In genomic region chr7:95027915-95028810, GRCm38 (mm10) we compare ENCODE assay signal across 26 mouse cellular contexts.
DNase-seq lines count a peak whose midpoint lies in the region; ATAC-seq and TF ChIP-seq lines count a peak whose summit lies in the region.
"Had no signal": no experiment of that assay in that cellular context is flagged by ENCODE, and none has a peak within 500 bp of the region (broad histone marks: within the 10 kb centered on the region; RNA-seq: fewer than 3 reads in every experiment).

No protein-coding gene starts in this region.

- peak; percentile 4 for DNase-seq in lung, postnatal 0 days (ENCODE audit: low spot score)
- DNase-seq in lung, adult 2 months, result no peak
- peak; percentile 83 for DNase-seq in midbrain, embryonic 11.5 days (ENCODE audit: low spot score, missing footprints)
- DNase-seq in cerebellum, postnatal 36 days, result no peak
- no peak for DNase-seq in cerebellum, adult 2 months
- DNase-seq: adrenal gland, adult 2 months; adrenal gland, postnatal 14 days; cerebellum, adult 11-12 months; cerebellum, adult 9-10 months; cerebellum, postnatal 14 days; forebrain, postnatal 0 days; gastrocnemius, adult 2 months; gastrocnemius, postnatal 14 days; heart, postnatal 10 days; heart, postnatal 36 days had no signal

- H3K4me3 ChIP-seq in lung, postnatal 0 days (ENCODE audit: low read depth, low read length), result no peak overlapping the region
- H3K4me3 ChIP-seq in lung, adult 2 months (replicated peaks; ENCODE audit: extremely low read depth, low read depth, low read length), result no peak overlapping the region
- no peak overlapping the region for H3K4me3 ChIP-seq in midbrain, embryonic 11.5 days (ENCODE audit: low read depth, low read length)
- no peak overlapping the region for H3K4me3 ChIP-seq in midbrain, embryonic 13.5 days (replicated peaks)
- no peak overlapping the region for H3K4me3 ChIP-seq in midbrain, embryonic 16.5 days (ENCODE audit: low read depth, low read length)
- no peak overlapping the region for H3K4me3 ChIP-seq in cerebellum, adult 2 months (replicated peaks; ENCODE audit: insufficient read depth, low read depth, low read length)
- H3K4me3 ChIP-seq: embryonic facial prominence, embryonic 12.5 days; embryonic facial prominence, embryonic 15.5 days; gastrocnemius, adult 2 months; heart, embryonic 12.5 days; heart, embryonic 15.5 days; hindbrain, embryonic 10.5 days had no signal

- H3K4me2 ChIP-seq in lung, postnatal 0 days (replicated peaks; ENCODE audit: low read depth, low read length), result no peak overlapping the region
- no peak overlapping the region for H3K4me2 ChIP-seq in midbrain, embryonic 11.5 days
- H3K4me2 ChIP-seq in midbrain, embryonic 13.5 days (replicated peaks), result no peak overlapping the region
- H3K4me2 ChIP-seq in midbrain, embryonic 16.5 days (ENCODE audit: low read length), result no peak overlapping the region
- H3K4me2 ChIP-seq: embryonic facial prominence, embryonic 12.5 days; embryonic facial prominence, embryonic 15.5 days; heart, embryonic 12.5 days; heart, embryonic 15.5 days had no signal

- no peaks in the 10 kb centered on the region for H3K9me3 ChIP-seq in lung, postnatal 0 days (ENCODE audit: low read length)
- no peaks in the 10 kb centered on the region for H3K9me3 ChIP-seq in midbrain, embryonic 11.5 days (ENCODE audit: control insufficient read depth, low read length)
- no peaks in the 10 kb centered on the region for H3K9me3 ChIP-seq in midbrain, embryonic 13.5 days
- H3K9me3 ChIP-seq in midbrain, embryonic 16.5 days (replicated peaks; ENCODE audit: control insufficient read depth, low read length, poor library complexity, severe bottlenecking), result no peaks in the 10 kb centered on the region
- H3K9me3 ChIP-seq: embryonic facial prominence, embryonic 12.5 days; embryonic facial prominence, embryonic 15.5 days; heart, embryonic 12.5 days; heart, embryonic 15.5 days; hindbrain, embryonic 10.5 days had no signal

- ATAC-seq in lung, postnatal 0 days, result no peak
- ATAC-seq in midbrain, embryonic 11.5 days (ENCODE audit: low FRiP score), result peak; percentile 89
- peak; percentile 92 for ATAC-seq in midbrain, embryonic 13.5 days
- ATAC-seq in midbrain, embryonic 16.5 days, result peak; percentile 73
- ATAC-seq: CD4-positive, CD25-positive, alpha-beta regulatory T cell, adult 4 months; forebrain, embryonic 14.5 days; forebrain, postnatal 0 days; hindbrain, embryonic 16.5 days; inflammation-experienced regulatory T-cells, adult 6 months had no signal

- H3K36me3 ChIP-seq in lung, postnatal 0 days (ENCODE audit: insufficient read depth, low read length), result no peaks in the 10 kb centered on the region
- H3K36me3 ChIP-seq in midbrain, embryonic 11.5 days (ENCODE audit: control insufficient read depth, insufficient read depth, low read length), result no peaks in the 10 kb centered on the region
- H3K36me3 ChIP-seq in midbrain, embryonic 13.5 days, result no peaks in the 10 kb centered on the region
- H3K36me3 ChIP-seq in midbrain, embryonic 16.5 days (ENCODE audit: control insufficient read depth, insufficient read depth, low read length), result no peaks in the 10 kb centered on the region
- H3K36me3 ChIP-seq: embryonic facial prominence, embryonic 12.5 days; embryonic facial prominence, embryonic 15.5 days; heart, embryonic 12.5 days; heart, embryonic 15.5 days; hindbrain, embryonic 10.5 days had no signal

- no peak for TF ChIP-seq EP300 in lung, postnatal 0 days (IDR thresholded peaks at IDR 0.05)

- H3K9ac ChIP-seq in lung, postnatal 0 days (replicated peaks; ENCODE audit: low read depth), result no peak overlapping the region
- H3K9ac ChIP-seq in midbrain, embryonic 11.5 days (ENCODE audit: low read length), result no peak overlapping the region
- H3K9ac ChIP-seq in midbrain, embryonic 13.5 days (replicated peaks), result no peak overlapping the region
- H3K9ac ChIP-seq in midbrain, embryonic 16.5 days (ENCODE audit: low read depth, low read length), result no peak overlapping the region
- H3K9ac ChIP-seq: embryonic facial prominence, embryonic 12.5 days; embryonic facial prominence, embryonic 15.5 days; forebrain, postnatal 0 days; heart, embryonic 12.5 days; heart, embryonic 15.5 days had no signal

- no peaks in the 10 kb centered on the region for H3K4me1 ChIP-seq in lung, postnatal 0 days (ENCODE audit: insufficient read depth, low read depth, low read length)
- no peaks in the 10 kb centered on the region for H3K4me1 ChIP-seq in lung, adult 2 months (ENCODE audit: control insufficient read depth, insufficient read depth, low read length)
- H3K4me1 ChIP-seq in midbrain, embryonic 11.5 days (ENCODE audit: control insufficient read depth, insufficient read depth, low read length), result peaks cover 3% of the 10 kb centered on the region; the same call in 1 of the 2 replicates
- peaks cover 11% of the 10 kb centered on the region; the same call in 1 of the 2 replicates for H3K4me1 ChIP-seq in midbrain, embryonic 13.5 days (replicated peaks)
- no peaks in the 10 kb centered on the region for H3K4me1 ChIP-seq in midbrain, embryonic 16.5 days (ENCODE audit: control insufficient read depth, insufficient read depth, low read length)
- no peaks in the 10 kb centered on the region for H3K4me1 ChIP-seq in cerebellum, adult 2 months (ENCODE audit: control insufficient read depth, insufficient read depth, low read length)
- H3K4me1 ChIP-seq: embryonic facial prominence, embryonic 12.5 days; embryonic facial prominence, embryonic 15.5 days; heart, embryonic 12.5 days; heart, embryonic 15.5 days; hindbrain, embryonic 10.5 days had no signal

- no peak for TF ChIP-seq POLR2A in lung, adult 2 months (IDR thresholded peaks at IDR 0.05; ENCODE audit: borderline replicate concordance, extremely low read depth, low read depth, low read length)
- TF ChIP-seq POLR2A in cerebellum, adult 2 months (IDR thresholded peaks at IDR 0.05; ENCODE audit: borderline replicate concordance, insufficient read depth, low read length), result no peak

- no peak for TF ChIP-seq CTCF in lung, postnatal 0 days (IDR thresholded peaks at IDR 0.05)
- no peak for TF ChIP-seq CTCF in lung, adult 2 months (IDR thresholded peaks at IDR 0.05; ENCODE audit: insufficient read depth, low read length)
- no peak for TF ChIP-seq CTCF in cerebellum, adult 2 months (IDR thresholded peaks at IDR 0.05; ENCODE audit: borderline replicate concordance, insufficient read depth, low read depth, low read length)

- H3K27me3 ChIP-seq in lung, postnatal 0 days (replicated peaks; ENCODE audit: insufficient read depth, low read length), result no peaks in the 10 kb centered on the region
- no peaks in the 10 kb centered on the region for H3K27me3 ChIP-seq in midbrain, embryonic 11.5 days (ENCODE audit: control insufficient read depth, insufficient read depth, low read length)
- no peaks in the 10 kb centered on the region for H3K27me3 ChIP-seq in midbrain, embryonic 13.5 days
- H3K27me3 ChIP-seq in midbrain, embryonic 16.5 days (ENCODE audit: control insufficient read depth, insufficient read depth, low read depth, low read length), result no peaks in the 10 kb centered on the region; the same call in 1 of the 2 replicates
- no peaks in the 10 kb centered on the region for H3K27me3 ChIP-seq in cerebellum, adult 2 months (ENCODE audit: control insufficient read depth, insufficient read depth, low read length)
- H3K27me3 ChIP-seq: embryonic facial prominence, embryonic 12.5 days; embryonic facial prominence, embryonic 15.5 days; heart, embryonic 12.5 days; heart, embryonic 15.5 days had no signal

- WGBS in lung, postnatal 0 days, result 67% methylated on average over 4 of the region's 4 CpGs
- 73% methylated on average over 4 of the region's 4 CpGs for WGBS in lung, adult 2 months
- 44% methylated on average over 4 of the region's 4 CpGs for WGBS in midbrain, embryonic 11.5 days
- WGBS in midbrain, embryonic 13.5 days, result 40% methylated on average over 4 of the region's 4 CpGs
- 29% methylated on average over 4 of the region's 4 CpGs for WGBS in midbrain, embryonic 16.5 days
- WGBS in cerebellum, adult 2 months, result 61% methylated on average over 4 of the region's 4 CpGs

- no peak overlapping the region for H3K27ac ChIP-seq in lung, postnatal 0 days (ENCODE audit: low read length)
- no peak overlapping the region; the same call in 1 of the 2 replicates for H3K27ac ChIP-seq in midbrain, embryonic 11.5 days (ENCODE audit: low read depth, low read length)
- no peak overlapping the region for H3K27ac ChIP-seq in midbrain, embryonic 13.5 days
- no peak overlapping the region for H3K27ac ChIP-seq in midbrain, embryonic 16.5 days (ENCODE audit: low read length)
- H3K27ac ChIP-seq in cerebellum, adult 2 months (ENCODE audit: insufficient read depth, low read length), result no peak overlapping the region
- H3K27ac ChIP-seq: embryonic facial prominence, embryonic 12.5 days; embryonic facial prominence, embryonic 15.5 days; gastrocnemius, adult 2 months; heart, embryonic 15.5 days; hindbrain, embryonic 10.5 days had no signal

Comparison
In these comparisons a context has a peak if more than half of its experiments do, and no peak if none do; other contexts are left out.
1. DNase-seq: peak in lung, postnatal 0 days (single experiment) and midbrain, embryonic 11.5 days (single experiment); none in lung, adult 2 months (single experiment), cerebellum, postnatal 36 days (0 of 2) and cerebellum, adult 2 months (0 of 2).